Mouse (Mus musculus) ES-Bruce4 (cell line): ENCODE results near the gene Gper1. TPM values are rescaled to one million over a fixed set of nuclear protein-coding genes. Genes with fewer than 3 reads are reported as not detected.

ENCODE experiments used
- H3K27ac ChIP-seq: 2 replicates; pipeline ENCODE4 v1.5.1; 2012; ENCODE audit warnings: low read length, inconsistent platforms; ENCODE audit not compliant: insufficient read depth
- H3K27me3 ChIP-seq: 2 replicates; pipeline ENCODE4 v1.6.1; 2012; ENCODE audit warnings: mild to moderate bottlenecking, low read length, inconsistent platforms; ENCODE audit not compliant: control insufficient read depth, poor library complexity, insufficient read depth, severe bottlenecking
- H3K36me3 ChIP-seq: 2 replicates; pipeline ENCODE4 v1.6.1; 2012; ENCODE audit warnings: inconsistent platforms, mild to moderate bottlenecking, low read length, moderate library complexity; ENCODE audit not compliant: control insufficient read depth, poor library complexity, insufficient read depth, severe bottlenecking
- H3K4me1 ChIP-seq: one replicate; pipeline ENCODE4 v1.8.1; 2011; ENCODE audit warnings: low read length; ENCODE audit not compliant: control insufficient read depth, insufficient read depth
- H3K4me3 ChIP-seq: 2 replicates; pipeline ENCODE4 v1.5.1; 2011; ENCODE audit warnings: low read depth, mild to moderate bottlenecking, low read length
- H3K9ac ChIP-seq: 2 replicates; pipeline ENCODE4 v1.6.1; 2012; ENCODE audit warnings: low read depth, mild to moderate bottlenecking, inconsistent platforms; ENCODE audit not compliant: poor library complexity, severe bottlenecking
- H3K9me3 ChIP-seq: replicated peaks from 2 replicates; pipeline ENCODE4 v1.6.1; 2012; ENCODE audit warnings: mild to moderate bottlenecking, low read length, inconsistent platforms; ENCODE audit not compliant: control insufficient read depth, poor library complexity, insufficient read depth, severe bottlenecking
- CTCF ChIP-seq: IDR thresholded peaks from one replicate; pipeline ENCODE4 v1.8.1; 2011; ENCODE audit warnings: low read depth, low read length
- EP300 ChIP-seq: IDR thresholded peaks from 2 replicates; pipeline ENCODE4 v1.6.1; 2011; ENCODE audit warnings: low read depth, low read length; ENCODE audit not compliant: insufficient read depth
- POLR2A ChIP-seq: IDR thresholded peaks from one replicate; pipeline ENCODE4 v1.8.1; 2011; ENCODE audit warnings: low read length; ENCODE audit not compliant: insufficient read depth
- polyA plus RNA-seq: library from polyadenylated mRNA; stranded (reverse); fragments of >200 nt; gene quantifications from 2 replicates; pipeline ENCODE4 v1.2.4, GENCODE M21; 2011; ENCODE audit warnings: low read depth; ENCODE audit not compliant: missing spikeins, insufficient read depth, insufficient read length

The Gper1 gene
- polyA plus RNA-seq, 1 experiment, result not detected

DNA sequence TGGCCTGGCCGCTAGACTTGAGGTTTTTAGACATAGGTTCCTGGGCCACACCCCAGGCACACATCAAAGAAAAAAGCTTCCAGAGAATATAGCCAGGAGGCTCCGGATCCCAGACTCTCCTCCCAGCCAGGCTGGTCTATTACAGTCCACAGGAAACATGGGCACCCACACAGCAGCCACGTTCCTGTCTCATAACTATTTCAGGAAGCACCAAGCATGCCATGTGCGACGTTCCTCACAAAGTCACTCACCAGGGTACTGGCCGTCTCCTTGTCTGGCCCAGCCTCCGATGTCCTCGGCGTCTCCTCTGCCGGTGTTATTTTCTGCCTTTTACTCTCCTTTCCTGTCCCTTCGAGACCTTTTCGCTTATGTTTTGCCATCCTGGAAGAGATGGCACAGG is 32.2 kb downstream of the Gper1 start:
- Histone ChIP-seq H3K9me3 (no peaks in the 10 kb centered on the region), H3K27me3 (no peaks in the 10 kb centered on the region), H3K36me3 (0 out of 2 replicates have a peak, but pooled peaks cover 10% of the 10 kb centered on the region), H3K4me1 (peaks cover 3% of the 10 kb centered on the region), H3K9ac (no peak overlapping the region), H3K27ac (no peak overlapping the region), H3K4me3 (no peak overlapping the region)
- TF ChIP-seq EP300 (no peak), CTCF (no peak), POLR2A (no peak)

DNA sequence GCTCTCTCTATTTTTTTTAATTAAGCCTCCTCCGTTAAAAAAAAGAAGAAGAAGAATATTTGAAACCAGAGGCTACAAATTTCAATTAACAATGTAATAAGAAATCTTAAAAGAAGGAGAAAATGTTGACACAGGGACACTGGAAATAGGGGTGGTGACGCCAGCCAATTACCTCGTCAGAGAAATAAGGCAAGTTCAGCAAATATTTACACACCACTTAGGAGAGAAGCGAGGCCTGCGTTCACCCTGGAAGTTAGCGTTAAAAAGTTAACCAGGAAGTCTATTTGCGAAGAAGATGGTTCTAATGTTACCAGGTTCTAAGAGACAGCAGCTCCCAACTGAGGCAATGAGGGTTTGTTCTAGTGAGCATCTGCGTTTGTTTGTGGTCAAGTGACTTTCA is 34.3 kb downstream of the Gper1 start:
- no peak overlapping the region for H3K9ac ChIP-seq

DNA sequence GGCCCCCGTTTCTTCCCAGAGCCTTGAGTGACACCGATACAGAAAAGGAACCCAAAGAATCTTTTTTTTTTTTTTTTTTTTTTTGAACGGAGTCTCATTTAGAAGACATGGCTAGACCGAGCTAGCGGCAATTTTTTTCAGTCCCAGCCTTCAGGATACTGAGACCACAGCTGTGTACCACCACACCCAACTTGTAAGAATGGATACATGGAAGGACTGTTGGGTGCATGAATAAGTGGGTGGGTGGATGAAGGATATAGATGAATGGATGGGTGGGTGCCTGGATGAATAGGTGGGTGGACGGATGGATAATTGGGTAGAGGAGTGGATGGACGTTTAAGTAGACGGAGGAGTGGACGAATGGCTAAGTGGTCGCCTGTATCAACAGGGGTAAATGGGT is 37.0 kb downstream of the Gper1 start:
- no peaks in the 10 kb centered on the region for H3K9me3 ChIP-seq
- H3K27me3 ChIP-seq, result no peaks in the 10 kb centered on the region
- no peak overlapping the region for H3K27ac ChIP-seq
- H3K4me1 ChIP-seq, result peaks cover 3% of the 10 kb centered on the region
- H3K9ac ChIP-seq, result peak overlapping the region; percentile 54
- TF ChIP-seq CTCF, result no peak
- no peak for TF ChIP-seq POLR2A
- TF ChIP-seq EP300, result no peak
- 0 out of 2 replicates have a peak, but pooled peaks cover 2% of the 10 kb centered on the region for H3K36me3 ChIP-seq
- peak overlapping the region; percentile 88 for H3K4me3 ChIP-seq

More for the DNA sequence above, 34.3 kb downstream of the Gper1 start:
- H3K27me3 ChIP-seq, result no peaks in the 10 kb centered on the region
- 0 out of 2 replicates have a peak, but pooled peaks cover 10% of the 10 kb centered on the region for H3K36me3 ChIP-seq
- H3K9me3 ChIP-seq, result no peaks in the 10 kb centered on the region
- no peak overlapping the region for H3K4me3 ChIP-seq
- H3K27ac ChIP-seq, result no peak overlapping the region
- H3K4me1 ChIP-seq, result peaks cover 3% of the 10 kb centered on the region
- TF ChIP-seq EP300 (no peak), POLR2A (no peak), CTCF (no peak)

DNA sequence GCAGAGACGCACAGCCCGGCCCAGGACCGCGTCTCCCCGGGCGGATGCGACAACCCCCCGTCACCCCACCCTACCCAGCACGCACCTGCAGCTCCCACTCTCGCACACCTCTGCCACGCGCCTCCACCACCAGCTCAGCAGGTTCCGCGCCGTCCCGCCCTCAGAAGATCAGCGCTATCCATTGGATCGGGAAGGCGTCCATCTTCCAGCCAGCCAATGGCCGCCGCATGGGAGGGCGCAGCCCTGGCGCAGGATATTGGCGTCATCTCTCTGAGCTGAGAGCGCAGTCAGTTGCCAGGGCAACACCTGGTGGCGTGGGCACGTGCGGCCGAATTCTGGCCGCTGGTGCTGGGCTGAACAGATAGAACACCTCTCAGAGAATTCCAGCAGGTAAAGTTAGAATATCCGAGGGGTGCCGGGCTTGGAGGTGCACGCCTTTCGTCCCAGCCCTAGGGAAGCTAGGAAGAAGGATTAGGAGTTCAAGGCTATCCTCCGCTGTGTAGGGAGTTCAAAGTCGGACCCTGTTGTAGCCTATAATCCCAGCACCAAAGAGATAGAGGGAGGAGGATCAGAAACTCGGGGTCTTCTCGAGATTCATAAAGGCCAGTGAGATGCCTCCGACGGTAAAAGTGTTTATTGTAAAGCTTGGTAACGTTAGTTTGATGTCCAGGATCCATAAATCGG is 37.6 kb downstream of the Gper1 start, which contains the start of gene 3110082I17Rik:
3110082I17Rik (minus strand) TSS at position 144 of the 684 bp plus-strand sequence.
- H3K4me3 ChIP-seq, result peak within 1 kb of the TSS; percentile 88
- no peak within 1 kb of the TSS for H3K27ac ChIP-seq
- H3K36me3 ChIP-seq, result no peaks in the 10 kb centered on the region
- peak within 1 kb of the TSS; percentile 54 for H3K9ac ChIP-seq
- no peaks in the 10 kb centered on the region for H3K27me3 ChIP-seq
- TF ChIP-seq EP300 (no peak), POLR2A (no peak)
- H3K4me1 ChIP-seq, result peaks cover 3% of the 10 kb centered on the region
- no peaks in the 10 kb centered on the region for H3K9me3 ChIP-seq

DNA sequence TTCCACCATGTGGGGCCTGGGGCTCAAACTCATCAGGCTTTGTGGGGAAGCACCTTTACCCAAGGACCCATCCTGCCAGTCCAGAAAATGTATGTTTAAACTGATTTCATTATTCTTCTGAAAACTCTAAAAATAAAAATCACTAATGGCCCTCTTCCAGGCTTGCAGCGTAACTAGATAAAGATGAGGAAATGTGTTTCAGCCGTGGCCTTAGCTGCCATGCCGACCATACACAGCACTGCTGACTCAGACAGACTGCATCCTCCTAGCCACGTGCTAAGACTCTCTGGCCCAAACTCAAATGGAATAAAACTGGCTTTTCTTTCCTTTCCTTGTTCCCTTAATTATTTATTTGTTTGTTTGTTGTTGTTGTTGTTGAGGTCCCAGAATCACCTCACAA is 41.9 kb downstream of the Gper1 start:
- Histone ChIP-seq H3K36me3 (no peaks in the 10 kb centered on the region), H3K9ac (no peak overlapping the region), H3K27me3 (no peaks in the 10 kb centered on the region), H3K9me3 (no peaks in the 10 kb centered on the region), H3K4me3 (no peak overlapping the region), H3K4me1 (no peaks in the 10 kb centered on the region), H3K27ac (no peak overlapping the region)
- TF ChIP-seq CTCF (no peak), POLR2A (no peak), EP300 (no peak)

DNA sequence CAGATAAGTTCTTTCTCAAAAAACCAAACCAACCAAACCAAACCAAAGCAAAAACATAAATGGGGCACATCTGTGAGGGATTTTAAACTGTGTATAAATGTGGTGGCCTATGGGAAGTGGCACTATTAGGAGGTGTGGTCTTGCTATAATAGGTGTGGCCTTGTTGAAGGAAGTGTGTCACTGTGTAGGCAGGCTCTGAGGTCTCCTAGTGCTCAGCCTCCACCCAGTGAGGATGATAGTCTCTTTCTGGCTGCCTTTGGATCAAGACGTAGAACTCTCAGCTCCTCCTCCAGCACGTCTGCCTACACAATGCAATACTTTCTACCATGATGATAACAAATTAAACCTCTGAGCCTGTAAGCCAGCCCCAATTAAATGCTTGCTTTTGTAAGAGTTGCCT is 43.4 kb downstream of the Gper1 start:
- no peak overlapping the region for H3K9ac ChIP-seq
- no peaks in the 10 kb centered on the region for H3K27me3 ChIP-seq
- H3K27ac ChIP-seq, result no peak overlapping the region
- H3K4me3 ChIP-seq, result no peak overlapping the region
- no peaks in the 10 kb centered on the region for H3K4me1 ChIP-seq
- H3K36me3 ChIP-seq, result no peaks in the 10 kb centered on the region
- H3K9me3 ChIP-seq, result no peaks in the 10 kb centered on the region
- TF ChIP-seq POLR2A, result no peak
- TF ChIP-seq CTCF, result no peak
- TF ChIP-seq EP300, result no peak
